ENCODE assay signal across 25 mouse cellular contexts in the genomic region with DNA sequence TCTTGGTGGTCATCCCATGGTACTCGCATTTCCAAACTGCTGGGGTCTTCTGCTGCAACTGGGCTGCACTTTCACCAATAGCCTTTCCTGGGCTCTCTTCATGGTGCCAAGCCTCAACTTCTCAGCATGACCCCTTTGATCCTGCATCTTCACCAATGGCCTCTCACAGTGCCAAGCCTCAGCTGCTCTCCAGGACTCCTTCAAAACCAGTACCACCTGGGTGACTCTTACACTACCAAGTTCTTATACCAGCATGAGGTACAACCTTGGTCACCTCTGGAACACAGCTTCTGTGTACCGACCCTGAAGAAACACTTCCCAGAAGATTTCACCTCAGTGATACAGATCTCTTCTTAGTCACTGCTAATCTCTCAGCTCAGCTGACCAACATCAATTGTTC. TPM values are rescaled to one million over a fixed set of nuclear protein-coding genes. Genes with fewer than 3 reads are reported as not detected.
"Had no signal": no experiment of that assay in that cellular context is flagged by ENCODE, and none has a peak within 500 bp of the region (broad histone marks: within the 10 kb centered on the region; RNA-seq: fewer than 3 reads in every experiment).

A gene (minus strand): TSS at position 101 of the 400 bp plus-strand sequence.

- H3K4me1 ChIP-seq: neural tube, embryonic 12.5 days; neural tube, embryonic 13.5 days; neural tube, embryonic 15.5 days; stomach, embryonic 15.5 days had no signal

- H3K27ac ChIP-seq: neural tube, embryonic 12.5 days; neural tube, embryonic 13.5 days; neural tube, embryonic 15.5 days; stomach, embryonic 15.5 days; stomach, postnatal 0 days had no signal

- H3K4me3 ChIP-seq: neural tube, embryonic 12.5 days; neural tube, embryonic 13.5 days; neural tube, embryonic 15.5 days; stomach, embryonic 15.5 days had no signal

- H3K27me3 ChIP-seq: neural tube, embryonic 13.5 days; neural tube, embryonic 15.5 days; stomach, embryonic 15.5 days had no signal

- DNase-seq: retina, postnatal 1 day; right cerebral cortex, adult 18-20 months; right cerebral cortex, postnatal 14 days; right cerebral cortex, postnatal 25 days; right cerebral cortex, postnatal 4 days; spleen, adult 18-20 months; thymus, adult 18-20 months; thymus, adult 2 months; thymus, postnatal 14 days; thymus, postnatal 25 days; thymus, postnatal 36 days; thymus, postnatal 4 days had no signal

- H3K36me3 ChIP-seq: neural tube, embryonic 12.5 days; neural tube, embryonic 13.5 days; neural tube, embryonic 15.5 days; stomach, embryonic 15.5 days had no signal

RNA-seq across cellular contexts. Expression of the gene that starts here (rescaled TPM):
- polyA plus RNA-seq: neural tube, embryonic 11.5 days; neural tube, embryonic 12.5 days; neural tube, embryonic 13.5 days; neural tube, embryonic 14.5 days; neural tube, embryonic 15.5 days; small intestine, adult 2 months; spleen, adult 2 months; stomach, embryonic 14.5 days; stomach, embryonic 15.5 days; stomach, embryonic 16.5 days; stomach, postnatal 0 days; thymus, postnatal 0 days; urinary bladder, adult 2 months had no signal
